Mouse (Mus musculus) limb, embryonic 13.5 days (tissue): ENCODE results near the gene Arhgef28. TPM values are rescaled to one million over a fixed set of nuclear protein-coding genes. Genes with fewer than 3 reads are reported as not detected.
"Not testable (repeated sequence)": the region's sequence is repeated elsewhere in the genome, so short reads cannot be mapped to it uniquely, and the experiment has no call there.

Experiments
- ATAC-seq: fragments of 200-750 bp; cut with Nextera tagmentation; 2 replicates; pipeline ENCODE4 v1.8.0; 2017; ENCODE audit warnings: low read depth, moderate number of reproducible peaks, moderate TSS enrichment; ENCODE audit not compliant: low FRiP score
- H3K27ac ChIP-seq: fragments of 300-500 bp; sonication (generic); 2 replicates; pipeline ENCODE4 v1.5.1; 2015; ENCODE audit warnings: inconsistent platforms, mild to moderate bottlenecking, moderate library complexity
- H3K27me3 ChIP-seq: fragments of 300-500 bp; sonication (generic); 2 replicates; pipeline ENCODE4 v1.6.1; 2015; ENCODE audit warnings: mild to moderate bottlenecking, inconsistent platforms
- H3K36me3 ChIP-seq: fragments of 300-500 bp; sonication (generic); 2 replicates; pipeline ENCODE4 v1.6.1; 2015; ENCODE audit warnings: inconsistent platforms, mild to moderate bottlenecking, moderate library complexity
- H3K4me1 ChIP-seq: fragments of 300-500 bp; sonication (generic); 2 replicates; pipeline ENCODE4 v1.6.1; 2015; ENCODE audit warnings: inconsistent platforms
- H3K4me2 ChIP-seq: fragments of 300-500 bp; sonication (generic); replicated peaks from 2 replicates; pipeline ENCODE4 v1.6.1; 2015; ENCODE audit warnings: inconsistent platforms, mild to moderate bottlenecking, moderate library complexity
- H3K4me3 ChIP-seq: fragments of 300-500 bp; sonication (generic); 2 replicates; pipeline ENCODE4 v1.5.1; 2015; ENCODE audit warnings: moderate library complexity, mild to moderate bottlenecking, inconsistent platforms
- H3K9ac ChIP-seq: fragments of 300-500 bp; sonication (generic); 2 replicates; pipeline ENCODE4 v1.6.1; 2015; ENCODE audit warnings: mild to moderate bottlenecking, inconsistent platforms
- H3K9me3 ChIP-seq: fragments of 300-500 bp; sonication (generic); 2 replicates; pipeline ENCODE4 v1.6.1; 2016; ENCODE audit warnings: inconsistent platforms
- WGBS: fragments of 180-500 bp; shearing (Covaris S2); methylation state at CpG from one replicate; pipeline ENCODE4 v1.1.7; 2015; 5-methylcytosine and 5-hydroxymethylcytosine counted together
- polyA plus RNA-seq: library from polyadenylated mRNA; unstranded; fragments of >200 nt; fragmentation: Nextera tagmentation; extraction: Ambion mirVana; gene quantifications from 2 replicates; pipeline ENCODE4 v1.2.1, GENCODE M21; 2015

Gene Arhgef28
- polyA plus RNA-seq, 1 experiment from 2014 or later: 26.2 TPM

DNA sequence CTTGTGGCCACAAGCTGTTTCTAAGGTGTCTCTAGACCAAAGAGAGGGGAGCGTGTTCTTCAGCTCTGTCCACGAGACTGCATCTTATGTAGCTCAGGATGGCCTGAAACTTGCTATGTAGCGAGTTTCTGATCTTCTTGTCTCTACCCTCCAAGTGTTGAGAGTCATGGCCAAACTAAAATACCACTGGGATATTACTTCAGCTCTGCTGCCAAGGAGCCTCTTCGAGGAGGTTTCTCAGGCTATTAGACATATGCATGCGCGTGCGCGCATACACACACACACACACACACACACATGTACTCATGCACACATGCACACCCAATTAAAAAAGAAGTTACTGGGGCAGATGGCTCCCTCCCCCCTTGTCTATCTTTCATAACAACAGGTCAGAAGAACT is 187.4 kb downstream of the Arhgef28 start:
- not testable (repeated sequence) for H3K4me3 ChIP-seq, H3K9me3 ChIP-seq, H3K36me3 ChIP-seq, H3K27me3 ChIP-seq, H3K9ac ChIP-seq, H3K4me2 ChIP-seq, ATAC-seq, H3K27ac ChIP-seq
- peaks cover 18% of the 10 kb centered on the region for H3K4me1 ChIP-seq
- WGBS: 91% methylated on average over 8 of the region's 8 CpGs

DNA sequence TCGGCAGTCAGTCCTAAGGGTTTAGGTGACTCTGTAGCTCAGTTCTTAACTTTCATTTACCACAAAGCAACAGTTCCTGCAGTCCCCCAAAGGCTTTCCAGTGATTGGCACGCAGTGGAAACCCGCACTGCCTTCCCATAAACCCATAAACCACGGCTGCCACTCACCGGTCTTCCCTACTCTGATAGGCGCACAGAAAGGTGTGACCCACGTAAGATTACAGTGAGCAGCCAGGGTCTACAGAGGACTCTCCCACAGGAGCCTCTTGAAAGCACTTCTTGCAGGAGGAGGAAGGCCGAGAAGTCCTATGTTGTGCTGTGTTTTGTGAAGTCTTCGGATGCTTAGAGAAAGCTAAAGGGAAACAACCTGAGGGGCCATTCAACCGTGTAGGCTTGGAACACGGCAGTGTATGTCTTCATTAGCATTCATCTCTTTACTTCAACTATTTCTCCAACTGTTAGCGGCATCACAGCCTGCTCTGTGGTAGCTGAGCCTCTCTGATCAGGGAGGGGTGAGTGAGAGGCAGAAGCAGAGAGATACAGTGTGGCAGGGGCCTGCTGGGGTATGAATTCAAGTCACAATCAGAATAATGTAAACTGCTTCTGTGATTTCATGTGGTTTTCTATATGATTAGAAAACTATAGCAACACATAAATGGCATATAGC is 189.2 kb downstream of the Arhgef28 start:
- WGBS: 21% methylated on average over 12 of the region's 12 CpGs
- H3K9me3 ChIP-seq: no peaks in the 10 kb centered on the region
- H3K36me3 ChIP-seq: no peaks in the 10 kb centered on the region
- peak overlapping the region; percentile 54 for H3K4me3 ChIP-seq
- peaks cover 28% of the 10 kb centered on the region for H3K4me1 ChIP-seq
- H3K9ac ChIP-seq: peak overlapping the region; percentile 74
- ATAC-seq: peak; percentile 58; the same call in 1 of the 2 replicates
- H3K27ac ChIP-seq: peak overlapping the region; percentile 88; the same call in 1 of the 2 replicates
- H3K27me3 ChIP-seq: no peaks in the 10 kb centered on the region
- peak overlapping the region; percentile 86 for H3K4me2 ChIP-seq

GRCm38 (mm10) chr13:98015981-98016922 is 190.0 kb downstream of the Arhgef28 start:
- H3K9ac ChIP-seq: peak overlapping the region; percentile 74
- H3K36me3 ChIP-seq: no peaks in the 10 kb centered on the region
- peak overlapping the region; percentile 54 for H3K4me3 ChIP-seq
- no peaks in the 10 kb centered on the region for H3K27me3 ChIP-seq
- H3K4me2 ChIP-seq: peak overlapping the region; percentile 86
- peak overlapping the region; percentile 88 for H3K27ac ChIP-seq
- H3K9me3 ChIP-seq: no peaks in the 10 kb centered on the region
- peak; percentile 58; the same call in 1 of the 2 replicates for ATAC-seq
- peaks cover 31% of the 10 kb centered on the region for H3K4me1 ChIP-seq
- WGBS: 6% methylated on average over 33 of the region's 33 CpGs

DNA sequence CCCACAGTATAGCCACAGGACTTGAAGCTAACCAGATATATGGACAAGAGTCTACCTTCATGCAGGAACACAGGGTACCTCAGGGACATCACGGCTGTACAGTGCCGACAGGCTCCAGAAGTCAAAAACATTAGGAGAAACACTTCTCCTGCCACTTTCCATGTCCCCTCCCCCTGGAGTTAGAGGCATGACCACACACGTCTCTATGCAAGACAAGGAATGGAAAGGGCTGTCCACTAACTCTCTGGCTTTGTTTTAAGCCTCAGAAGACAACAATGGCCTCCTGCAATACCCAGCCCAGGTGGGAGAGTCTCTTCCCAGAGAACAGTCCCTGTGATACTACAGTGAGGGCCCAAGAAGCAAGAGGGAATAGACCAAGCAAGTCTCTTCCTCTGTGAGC is 191.3 kb downstream of the Arhgef28 start:
- H3K4me2 ChIP-seq: peak overlapping the region; percentile 86
- 40% methylated on average over 3 of the region's 3 CpGs for WGBS
- peaks cover 31% of the 10 kb centered on the region for H3K4me1 ChIP-seq
- peak overlapping the region; percentile 54 for H3K4me3 ChIP-seq
- peak overlapping the region; percentile 67; the same call in 1 of the 2 replicates for H3K27ac ChIP-seq
- no peaks in the 10 kb centered on the region for H3K27me3 ChIP-seq
- H3K9me3 ChIP-seq: no peaks in the 10 kb centered on the region
- no peak for ATAC-seq
- H3K36me3 ChIP-seq: no peaks in the 10 kb centered on the region
- peak overlapping the region; percentile 74 for H3K9ac ChIP-seq

- Histone ChIP-seq H3K36me3 (no peaks in the 10 kb centered on the region), H3K4me2 (peak overlapping the region; percentile 86), H3K4me3 (no peak overlapping the region), H3K27me3 (no peaks in the 10 kb centered on the region), H3K9ac (no peak overlapping the region), H3K9me3 (no peaks in the 10 kb centered on the region), H3K27ac (peak overlapping the region; percentile 12; the same call in 1 of the 2 replicates), H3K4me1 (peaks cover 31% of the 10 kb centered on the region)
- WGBS: 81% methylated on average over 4 of the region's 4 CpGs
- no peak for ATAC-seq
These were observed 192.5 kb downstream of the Arhgef28 start for GRCm38 (mm10) chr13:98013715-98014114.

DNA sequence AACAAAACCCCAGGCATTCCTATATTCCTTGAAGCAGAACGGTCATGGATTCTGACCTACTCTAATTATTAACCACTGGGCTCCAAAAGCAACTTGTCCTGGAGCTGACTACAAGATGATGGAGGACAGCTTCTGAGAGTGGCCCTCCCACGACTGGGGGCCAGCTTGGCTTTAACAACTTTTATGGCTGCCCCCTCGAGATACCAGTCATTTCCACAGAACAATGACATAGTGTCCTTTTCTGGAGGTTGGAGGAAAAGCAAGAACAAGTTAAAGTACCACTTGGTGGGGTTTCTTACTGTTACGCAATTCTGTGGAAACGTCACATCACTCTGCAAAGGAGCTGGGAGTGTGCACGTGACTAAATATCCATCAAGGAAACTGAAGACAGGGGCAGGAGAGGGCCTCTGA is 194.3 kb downstream of the Arhgef28 start:
- ATAC-seq: no peak
- H3K27me3 ChIP-seq: no peaks in the 10 kb centered on the region
- H3K9ac ChIP-seq: no peak overlapping the region
- H3K4me1 ChIP-seq: peaks cover 27% of the 10 kb centered on the region
- no peaks in the 10 kb centered on the region for H3K36me3 ChIP-seq
- WGBS: 61% methylated on average over 6 of the region's 6 CpGs
- no peaks in the 10 kb centered on the region for H3K9me3 ChIP-seq
- H3K4me3 ChIP-seq: no peak overlapping the region
- no peak overlapping the region for H3K4me2 ChIP-seq
- H3K27ac ChIP-seq: no peak overlapping the region

DNA sequence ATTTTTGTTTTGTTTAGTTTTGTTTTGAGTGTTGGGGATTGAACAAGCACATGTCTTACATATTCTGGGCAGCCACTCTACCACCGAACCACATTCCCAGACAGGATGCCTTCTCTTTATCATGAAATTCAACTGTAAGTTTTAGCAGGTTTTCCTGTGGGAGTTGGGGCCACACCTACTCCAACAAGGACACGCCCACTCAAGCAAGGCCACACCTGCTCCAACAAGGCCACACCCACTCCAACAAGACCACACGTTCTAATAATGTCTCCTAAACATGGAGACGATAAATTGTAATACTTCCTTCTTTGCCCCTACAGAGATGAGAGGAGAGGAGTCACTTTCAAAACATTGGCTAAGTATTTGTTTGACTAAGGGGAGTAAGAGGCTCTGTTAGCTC is 197.2 kb downstream of the Arhgef28 start:
- WGBS: 70% methylated on average over 4 of the region's 4 CpGs
- no peak for ATAC-seq
- Histone ChIP-seq H3K4me1 (peaks cover 23% of the 10 kb centered on the region), H3K36me3 (no peaks in the 10 kb centered on the region), H3K9me3 (no peaks in the 10 kb centered on the region), H3K27me3 (no peaks in the 10 kb centered on the region), H3K27ac (no peak overlapping the region), H3K4me2 (no peak overlapping the region), H3K9ac (no peak overlapping the region), H3K4me3 (no peak overlapping the region)

DNA sequence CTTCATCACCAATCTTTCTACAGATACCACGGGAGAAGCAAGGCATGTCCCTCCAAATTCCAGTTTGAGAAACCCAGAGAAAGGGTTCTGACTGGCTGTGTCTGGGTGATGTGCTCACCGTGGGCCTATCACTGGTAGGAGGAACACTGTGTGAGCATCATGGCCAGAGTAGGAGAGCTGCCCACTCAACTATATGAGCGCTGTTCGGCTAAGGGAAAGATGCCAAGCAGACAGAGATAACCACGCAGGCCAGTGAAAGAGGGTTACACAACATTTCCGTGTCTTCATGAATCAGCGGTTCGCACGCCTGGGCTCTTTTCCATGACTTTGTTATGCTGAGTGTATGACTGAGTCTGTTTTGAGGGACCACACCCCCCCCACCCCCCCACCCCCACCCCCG is 197.7 kb downstream of the Arhgef28 start:
- Histone ChIP-seq H3K4me1 (peaks cover 19% of the 10 kb centered on the region), H3K4me2 (no peak overlapping the region), H3K4me3 (no peak overlapping the region), H3K27ac (no peak overlapping the region), H3K9me3 (no peaks in the 10 kb centered on the region), H3K36me3 (no peaks in the 10 kb centered on the region), H3K27me3 (no peaks in the 10 kb centered on the region), H3K9ac (no peak overlapping the region)
- 94% methylated on average over 10 of the region's 10 CpGs for WGBS
- ATAC-seq: no peak

DNA sequence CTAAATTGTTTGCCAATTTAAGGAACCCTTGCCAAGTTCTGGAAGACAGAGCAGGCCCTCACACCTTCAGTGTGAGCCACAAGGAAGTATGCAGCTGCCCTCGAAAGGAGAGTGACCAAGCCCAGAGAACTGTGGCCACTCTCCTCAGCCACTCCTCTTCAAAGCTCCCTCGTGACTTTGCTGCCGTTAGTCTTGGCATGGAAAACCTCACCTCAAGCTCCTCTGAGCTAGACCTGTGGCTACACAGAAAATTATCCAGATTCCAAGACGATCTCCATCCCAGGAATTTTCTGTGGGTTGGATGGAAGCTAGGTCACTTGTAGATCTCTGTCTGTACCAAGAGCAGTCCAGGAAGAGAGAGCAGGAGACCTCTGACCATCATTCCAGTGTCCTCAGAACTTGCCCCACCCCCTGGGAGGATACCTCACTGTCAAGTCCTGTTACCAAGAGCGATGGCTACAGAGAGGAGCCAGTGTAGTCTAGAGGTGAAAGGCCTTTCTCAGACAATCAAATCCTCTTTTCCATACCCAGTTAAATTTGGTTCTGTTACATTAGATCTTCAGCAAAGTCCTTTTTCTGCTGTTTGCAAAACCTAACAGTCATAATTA is 200.5 kb downstream of the Arhgef28 start:
- no peak for ATAC-seq
- H3K9me3 ChIP-seq: no peaks in the 10 kb centered on the region
- no peak overlapping the region for H3K4me3 ChIP-seq
- no peak overlapping the region for H3K27ac ChIP-seq
- peaks cover 14% of the 10 kb centered on the region for H3K4me1 ChIP-seq
- H3K4me2 ChIP-seq: no peak overlapping the region
- WGBS: 71% methylated on average over 5 of the region's 5 CpGs
- H3K9ac ChIP-seq: no peak overlapping the region
- H3K36me3 ChIP-seq: no peaks in the 10 kb centered on the region
- no peaks in the 10 kb centered on the region for H3K27me3 ChIP-seq

GRCm38 (mm10) chr13:98004647-98005414 is 201.4 kb downstream of the Arhgef28 start:
- Histone ChIP-seq H3K4me2 (no peak overlapping the region), H3K9me3 (no peaks in the 10 kb centered on the region), H3K27me3 (no peaks in the 10 kb centered on the region), H3K4me1 (peaks cover 14% of the 10 kb centered on the region), H3K27ac (no peak overlapping the region), H3K4me3 (no peak overlapping the region), H3K36me3 (no peaks in the 10 kb centered on the region), H3K9ac (no peak overlapping the region)
- 82% methylated on average over 2 of the region's 2 CpGs for WGBS
- ATAC-seq: no peak

GRCm38 (mm10) chr13:98003690-98004089 is 202.5 kb downstream of the Arhgef28 start:
- Histone ChIP-seq H3K9ac (no peak overlapping the region), H3K9me3 (no peaks in the 10 kb centered on the region), H3K4me1 (peaks cover 14% of the 10 kb centered on the region), H3K4me3 (no peak overlapping the region), H3K27ac (no peak overlapping the region), H3K27me3 (no peaks in the 10 kb centered on the region), H3K36me3 (no peaks in the 10 kb centered on the region), H3K4me2 (no peak overlapping the region)
- no peak for ATAC-seq
- WGBS: 46% methylated on average over 7 of the region's 7 CpGs
